Mouse (Mus musculus) heart, adult 2 months (tissue): ENCODE measurements around the gene Ms4a4d.

Experiments
- CTCF ChIP-seq: fragments of 200-600 bp; IDR thresholded peaks from 2 replicates; pipeline ENCODE4 v1.8.1; 2022; ENCODE audit warnings: antibody characterized with exemption, mild to moderate bottlenecking, moderate library complexity
- EP300 ChIP-seq: fragments of 200-500 bp; IDR thresholded peaks from 2 replicates; pipeline ENCODE4 v1.6.1; 2011; ENCODE audit warnings: low read depth, low read length, control low read depth; ENCODE audit not compliant: insufficient read depth
- POLR2A ChIP-seq: fragments of 200-500 bp; IDR thresholded peaks from 2 replicates; pipeline ENCODE4 v1.6.1; 2011; ENCODE audit warnings: mild to moderate bottlenecking, low read depth, low read length, control low read depth; ENCODE audit not compliant: insufficient read depth

DNA sequence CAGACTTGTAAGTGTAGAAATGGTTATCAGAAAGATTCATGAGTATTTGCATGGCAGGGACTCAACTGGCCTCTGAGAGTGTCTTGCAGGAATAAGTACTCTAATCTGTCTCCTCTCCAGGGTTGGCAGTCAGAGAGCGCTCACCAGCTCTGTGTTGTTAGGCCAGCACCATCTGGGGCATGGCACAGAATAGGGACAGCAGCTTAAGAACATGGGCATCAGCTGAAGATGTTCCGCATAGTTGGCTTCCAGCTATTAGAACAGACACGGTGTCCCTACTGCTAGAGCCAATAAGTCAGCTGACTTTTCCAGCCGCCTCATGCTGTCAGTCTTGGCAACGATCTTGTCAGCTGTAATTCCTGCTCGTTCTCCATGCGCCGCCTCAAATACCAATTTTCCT lies 38.4 kb downstream of the Ms4a4d start:
- TF ChIP-seq EP300: no peak
- no peak for TF ChIP-seq CTCF
- TF ChIP-seq POLR2A: no peak
